Mouse (Mus musculus) forebrain, embryonic 12.5 days (tissue): ENCODE measurements at regions not wholly inside any gene's neighbourhood (a gene's known extent, or its start where the extent isn't known, plus 50 kb on each side); places are given as distances from the start of the nearest gene placed in this dataset.
A peak's percentile ranks its signal among the peaks of the same experiment; 100 is the strongest.
"Not testable (repeated sequence)": the region's sequence is repeated elsewhere in the genome, so short reads cannot be mapped to it uniquely, and the experiment has no call there.

Source experiments
- ATAC-seq: fragments of 200-750 bp; cut with Nextera tagmentation; 2 replicates; pipeline ENCODE4 v1.8.0; 2017; ENCODE audit warnings: moderate TSS enrichment; ENCODE audit not compliant: low FRiP score
- H3K27ac ChIP-seq: fragments of 300-500 bp; sonication (generic); 2 replicates; pipeline ENCODE4 v1.5.1; 2016; ENCODE audit warnings: mild to moderate bottlenecking
- H3K27me3 ChIP-seq: fragments of 300-500 bp; sonication (generic); 2 replicates; pipeline ENCODE4 v1.6.1; 2016; ENCODE audit warnings: mild to moderate bottlenecking
- H3K36me3 ChIP-seq: fragments of 300-500 bp; sonication (generic); replicated peaks from 2 replicates; pipeline ENCODE4 v1.6.1; 2016; ENCODE audit warnings: mild to moderate bottlenecking
- H3K4me1 ChIP-seq: fragments of 300-500 bp; sonication (generic); 2 replicates; pipeline ENCODE4 v1.6.1; 2016
- H3K4me2 ChIP-seq: fragments of 300-500 bp; sonication (generic); 2 replicates; pipeline ENCODE4 v1.6.1; 2016; ENCODE audit warnings: mild to moderate bottlenecking, moderate library complexity
- H3K4me3 ChIP-seq: fragments of 300-500 bp; sonication (generic); replicated peaks from 2 replicates; pipeline ENCODE4 v1.5.1; 2016; ENCODE audit warnings: mild to moderate bottlenecking
- H3K9ac ChIP-seq: fragments of 300-500 bp; sonication (generic); 2 replicates; pipeline ENCODE4 v1.6.1; 2016; ENCODE audit warnings: mild to moderate bottlenecking
- H3K9me3 ChIP-seq: fragments of 300-500 bp; sonication (generic); 2 replicates; pipeline ENCODE4 v1.6.1; 2016
- WGBS: fragments of 180-500 bp; shearing (Covaris S2); methylation state at CpG from one replicate; pipeline ENCODE4 v1.1.7; 2016; 5-methylcytosine and 5-hydroxymethylcytosine counted together

DNA sequence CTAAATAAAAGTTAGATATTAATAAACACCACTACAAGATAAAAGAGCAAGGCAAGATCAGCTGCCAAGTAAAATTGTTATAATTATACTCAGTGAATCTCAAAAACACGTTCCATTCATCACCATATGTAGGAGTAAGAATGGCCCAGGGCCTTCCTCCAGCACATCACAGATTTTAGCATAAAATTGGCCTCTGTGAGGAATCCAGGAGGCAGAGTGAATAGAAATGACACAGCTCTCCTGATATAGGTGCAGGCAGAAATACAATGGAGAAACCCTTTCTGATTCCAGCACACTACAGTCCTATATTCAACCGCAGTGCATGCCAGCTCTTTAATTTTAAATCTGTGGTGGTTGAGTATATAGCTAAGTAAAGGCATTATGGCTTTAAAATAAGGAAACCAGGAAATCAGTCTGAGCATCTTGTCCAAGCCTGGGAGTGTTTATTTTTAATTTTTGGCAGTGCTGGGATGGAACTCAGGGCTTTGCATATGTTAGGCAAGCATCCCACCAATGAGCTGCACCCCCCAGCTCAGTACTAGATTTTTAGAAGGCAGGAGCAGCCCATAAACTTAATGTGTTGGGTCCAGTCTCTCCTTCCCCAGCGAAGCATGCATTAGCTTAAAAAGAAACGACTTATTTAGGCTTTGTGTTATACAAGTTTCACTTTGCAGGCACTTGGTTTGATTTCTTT lies 158.3 kb upstream of the Ptprz1 start:
- Histone ChIP-seq H3K4me1 (peaks cover 11% of the 10 kb centered on the region), H3K9ac (no peak overlapping the region), H3K27me3 (no peaks in the 10 kb centered on the region), H3K36me3 (no peaks in the 10 kb centered on the region), H3K4me3 (no peak overlapping the region), H3K27ac (no peak overlapping the region), H3K9me3 (no peaks in the 10 kb centered on the region), H3K4me2 (no peak overlapping the region)
- no peak for ATAC-seq
- WGBS, result 78% methylated on average over 4 of the region's 4 CpGs

DNA sequence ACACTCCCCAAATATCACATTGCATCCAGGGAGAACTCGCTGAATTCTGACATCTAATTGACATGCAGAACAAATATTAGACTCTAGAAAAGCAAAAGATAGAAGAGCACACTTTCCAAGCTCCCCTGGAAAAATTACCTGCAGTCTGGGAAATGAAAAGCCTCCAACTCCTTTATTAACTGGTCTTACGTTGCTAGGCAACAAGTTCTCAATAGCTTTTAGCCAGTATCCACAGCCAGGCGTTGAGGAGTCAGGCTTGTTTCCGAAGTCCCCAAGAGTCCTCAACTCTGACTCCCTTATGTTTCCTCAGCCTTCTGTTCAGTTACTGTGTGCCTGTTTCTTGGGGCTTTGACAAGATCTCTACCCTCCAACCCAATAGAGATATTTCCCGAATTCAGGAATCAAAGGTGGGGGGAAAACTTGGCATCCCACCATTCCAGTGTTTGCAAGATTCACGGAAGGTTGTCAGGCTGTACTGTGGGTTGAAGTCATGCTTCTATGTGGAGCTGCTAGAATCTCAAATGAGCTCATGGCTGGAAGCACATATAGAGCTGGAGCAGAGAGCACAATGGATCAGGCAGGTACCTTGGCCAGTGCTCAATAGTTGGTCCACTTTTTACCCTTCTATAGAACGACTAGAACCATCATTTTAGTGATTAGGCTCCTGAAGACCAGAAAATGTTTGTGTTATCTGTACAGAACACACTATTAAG lies 159.0 kb upstream of the Ptprz1 start:
- H3K4me1 ChIP-seq, result peaks cover 11% of the 10 kb centered on the region
- WGBS, result 39% methylated on average over 7 of the region's 7 CpGs
- H3K4me2 ChIP-seq, result peak overlapping the region; percentile 4; the same call in 1 of the 2 replicates
- ATAC-seq, result peak; percentile 63
- H3K9me3 ChIP-seq, result no peaks in the 10 kb centered on the region
- H3K27ac ChIP-seq, result no peak overlapping the region
- H3K9ac ChIP-seq, result no peak overlapping the region
- H3K36me3 ChIP-seq, result no peaks in the 10 kb centered on the region
- no peak overlapping the region for H3K4me3 ChIP-seq
- no peaks in the 10 kb centered on the region for H3K27me3 ChIP-seq

DNA sequence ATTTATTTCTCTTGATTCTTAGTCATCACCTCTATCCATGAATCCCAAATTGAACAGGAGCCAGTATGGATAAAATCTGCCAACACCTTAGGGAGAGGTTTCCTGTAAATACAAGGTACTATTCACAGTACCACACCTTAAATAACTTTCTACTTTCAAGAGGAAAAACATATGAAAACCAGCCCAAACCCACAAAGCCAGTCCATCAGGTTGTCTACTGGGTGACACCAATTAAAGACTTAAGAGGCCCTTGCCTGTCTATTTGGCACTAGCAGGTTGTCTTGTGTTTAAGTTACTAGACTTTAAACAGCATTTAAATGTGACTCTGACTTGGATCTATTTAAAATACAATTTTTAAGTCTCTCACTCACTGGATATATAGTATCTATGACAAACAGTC lies 177.1 kb upstream of the Ptprz1 start:
- Histone ChIP-seq H3K27ac (no peak overlapping the region), H3K9ac (no peak overlapping the region), H3K4me3 (no peak overlapping the region), H3K4me2 (no peak overlapping the region), H3K9me3 (no peaks in the 10 kb centered on the region), H3K36me3 (no peaks in the 10 kb centered on the region), H3K4me1 (no peaks in the 10 kb centered on the region), H3K27me3 (no peaks in the 10 kb centered on the region)
- ATAC-seq, result no peak

DNA sequence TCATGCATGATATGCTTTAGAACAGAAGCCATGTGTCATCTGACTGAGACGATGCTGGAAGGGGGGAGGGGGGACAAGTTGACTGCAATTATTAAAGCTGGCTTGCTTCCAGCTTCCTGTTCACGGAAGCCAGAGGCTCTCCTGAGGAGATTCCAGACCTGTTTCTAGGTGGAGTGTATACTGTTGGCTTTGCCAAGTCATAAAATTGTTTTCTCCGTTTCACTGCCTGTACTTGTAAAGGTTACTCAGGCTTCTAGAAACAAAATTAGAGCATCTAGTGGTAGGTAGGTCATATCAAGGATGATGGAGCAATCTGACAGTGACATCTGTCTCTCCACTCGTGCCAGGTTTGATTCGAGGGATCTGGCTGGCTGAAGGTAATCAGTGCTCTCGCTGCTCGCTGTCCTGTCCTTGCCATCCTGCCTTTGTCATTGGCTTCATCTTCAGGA lies 186.6 kb upstream of the Ptprz1 start:
- Histone ChIP-seq H3K4me2 (no peak overlapping the region), H3K4me1 (peaks cover 3% of the 10 kb centered on the region; the same call in 1 of the 2 replicates), H3K9ac (no peak overlapping the region), H3K36me3 (no peaks in the 10 kb centered on the region), H3K4me3 (no peak overlapping the region), H3K27ac (no peak overlapping the region), H3K9me3 (no peaks in the 10 kb centered on the region), H3K27me3 (no peaks in the 10 kb centered on the region)
- WGBS, result 73% methylated on average over 7 of the region's 7 CpGs
- ATAC-seq, result peak; percentile 39; the same call in 1 of the 2 replicates

DNA sequence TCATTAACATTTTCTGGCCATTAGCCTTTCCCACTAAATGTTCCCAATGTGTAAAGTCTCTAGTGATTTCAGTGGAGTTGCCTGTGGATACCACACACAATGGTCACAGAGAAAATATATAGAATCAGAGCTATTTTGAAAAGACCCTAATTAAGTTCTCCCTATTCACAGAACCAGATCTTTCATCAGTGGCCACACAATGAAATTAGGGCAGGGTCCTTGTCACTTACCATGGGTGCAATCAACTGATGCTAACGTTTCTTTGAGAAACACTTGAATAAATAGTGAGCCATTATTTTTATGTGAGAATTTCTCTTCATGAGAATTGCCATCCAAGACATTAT lies 200.7 kb upstream of the Ptprz1 start:
- H3K4me1 ChIP-seq, result peaks cover 12% of the 10 kb centered on the region; the same call in 1 of the 2 replicates
- H3K27ac ChIP-seq, result peak overlapping the region; percentile 83
- no peak overlapping the region for H3K4me3 ChIP-seq
- H3K27me3 ChIP-seq, result no peaks in the 10 kb centered on the region
- H3K9ac ChIP-seq, result no peak overlapping the region
- WGBS, result 13% methylated on average over 1 of the region's 1 CpGs
- peak; percentile 84 for ATAC-seq
- H3K36me3 ChIP-seq, result no peaks in the 10 kb centered on the region
- H3K9me3 ChIP-seq, result no peaks in the 10 kb centered on the region
- no peak overlapping the region for H3K4me2 ChIP-seq

DNA sequence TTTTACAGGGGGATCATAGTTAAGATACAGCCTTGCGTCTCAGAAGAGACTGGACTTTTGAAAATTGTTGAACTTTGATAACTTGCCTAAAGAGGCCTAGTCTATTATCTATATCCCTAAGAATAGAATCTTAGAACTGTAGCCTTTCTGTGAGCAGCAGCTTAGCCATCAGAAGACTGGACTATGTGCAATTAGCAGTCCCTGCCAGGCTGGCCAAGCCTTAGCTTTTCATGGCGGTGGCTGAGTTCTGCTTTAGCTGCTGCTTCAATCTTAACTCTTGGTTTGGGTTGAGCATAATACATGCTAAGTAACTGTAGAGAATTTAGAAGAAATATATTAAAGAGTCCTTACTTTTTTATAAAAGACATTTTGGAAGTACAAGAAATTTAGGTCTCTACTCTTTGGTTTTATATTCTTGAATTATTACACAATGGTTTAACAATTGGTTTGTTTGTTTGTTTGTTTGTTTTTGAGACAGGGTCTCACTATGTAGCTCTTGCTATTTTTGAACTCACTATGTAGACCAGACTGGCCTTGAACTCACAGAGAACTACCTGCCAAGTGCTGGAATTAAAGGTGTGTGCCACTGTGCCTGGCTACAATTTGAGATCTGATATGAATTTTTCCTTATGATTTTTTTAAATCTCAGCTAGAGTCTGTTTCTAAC lies 201.2 kb upstream of the Ptprz1 start:
- H3K4me1 ChIP-seq, result peaks cover 12% of the 10 kb centered on the region; the same call in 1 of the 2 replicates
- no peaks in the 10 kb centered on the region for H3K9me3 ChIP-seq
- no peak overlapping the region for H3K4me2 ChIP-seq
- no peaks in the 10 kb centered on the region for H3K36me3 ChIP-seq
- peak overlapping the region; percentile 83 for H3K27ac ChIP-seq
- no peaks in the 10 kb centered on the region for H3K27me3 ChIP-seq
- ATAC-seq, result peak; percentile 45; the same call in 1 of the 2 replicates
- 26% methylated on average over 2 of the region's 2 CpGs for WGBS
- no peak overlapping the region for H3K4me3 ChIP-seq
- H3K9ac ChIP-seq, result no peak overlapping the region

DNA sequence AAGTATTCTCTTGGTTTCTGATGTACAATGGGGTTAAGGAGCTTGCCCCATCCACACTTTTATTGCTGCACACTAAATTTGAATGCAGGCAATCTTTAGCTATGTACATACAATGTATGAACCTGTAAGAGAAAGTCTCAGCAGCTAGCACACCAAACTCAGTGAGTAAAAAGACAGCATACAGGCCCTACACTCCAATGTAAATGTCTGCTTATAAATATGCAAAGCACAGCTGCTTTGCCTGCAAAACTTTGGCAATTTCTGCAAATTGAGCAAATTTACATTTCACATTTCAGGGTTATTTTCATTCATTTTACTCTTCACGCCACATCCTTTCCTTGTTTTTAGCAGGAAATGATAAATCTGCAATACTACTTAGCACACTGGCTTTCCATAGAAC lies 203.8 kb upstream of the Ptprz1 start:
- Histone ChIP-seq H3K4me3 (no peak overlapping the region), H3K4me2 (no peak overlapping the region), H3K27me3 (no peaks in the 10 kb centered on the region), H3K9ac (no peak overlapping the region), H3K27ac (0 out of 2 replicates have a peak overlapping the region, but pooled peaks have one; percentile 47), H3K4me1 (peaks cover 12% of the 10 kb centered on the region; the same call in 1 of the 2 replicates), H3K36me3 (no peaks in the 10 kb centered on the region), H3K9me3 (no peaks in the 10 kb centered on the region)
- no peak for ATAC-seq
- 73% methylated on average over 1 of the region's 1 CpGs for WGBS

DNA sequence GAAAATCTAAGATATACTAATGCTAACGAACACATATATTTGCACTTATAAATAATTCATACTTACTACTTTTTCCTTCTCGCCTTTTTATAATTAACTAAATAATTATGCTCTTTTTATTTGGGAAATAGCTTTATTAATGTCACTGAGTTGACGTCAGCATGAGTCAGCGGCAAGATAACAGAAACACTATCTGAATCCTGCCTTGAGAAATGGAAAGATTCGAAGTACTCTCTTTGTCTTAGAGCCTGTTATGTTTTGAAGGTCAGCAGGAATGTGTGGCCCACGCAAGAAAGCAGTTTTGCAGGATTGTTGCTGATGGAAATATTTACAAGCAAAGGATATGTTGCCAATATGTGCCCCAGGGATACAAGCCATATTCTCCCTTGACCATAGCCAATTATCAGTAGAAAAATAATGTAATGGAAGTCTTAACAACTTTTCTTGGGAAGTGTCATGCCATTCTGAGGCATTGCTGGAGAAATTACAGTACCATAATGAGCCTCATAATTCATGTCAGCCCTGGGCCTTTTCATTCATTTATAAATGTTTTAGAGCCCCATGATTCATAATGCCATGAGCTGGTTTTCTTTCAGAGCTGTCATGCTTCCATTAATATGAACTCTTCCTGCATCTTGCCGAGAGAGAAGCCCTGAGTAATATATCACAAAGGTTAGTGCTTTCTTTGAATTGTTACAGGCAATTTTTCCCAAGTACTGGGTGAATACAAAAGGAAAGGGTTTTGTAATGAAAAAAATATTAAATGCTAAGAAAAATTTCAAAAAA lies 206.9 kb upstream of the Ptprz1 start:
- H3K4me3 ChIP-seq, result no peak overlapping the region
- no peaks in the 10 kb centered on the region for H3K9me3 ChIP-seq
- H3K4me1 ChIP-seq, result peaks cover 10% of the 10 kb centered on the region; the same call in 1 of the 2 replicates
- H3K27me3 ChIP-seq, result no peaks in the 10 kb centered on the region
- 77% methylated on average over 7 of the region's 7 CpGs for WGBS
- H3K36me3 ChIP-seq, result no peaks in the 10 kb centered on the region
- no peak for ATAC-seq
- H3K4me2 ChIP-seq, result no peak overlapping the region
- no peak overlapping the region for H3K9ac ChIP-seq
- H3K27ac ChIP-seq, result no peak overlapping the region

DNA sequence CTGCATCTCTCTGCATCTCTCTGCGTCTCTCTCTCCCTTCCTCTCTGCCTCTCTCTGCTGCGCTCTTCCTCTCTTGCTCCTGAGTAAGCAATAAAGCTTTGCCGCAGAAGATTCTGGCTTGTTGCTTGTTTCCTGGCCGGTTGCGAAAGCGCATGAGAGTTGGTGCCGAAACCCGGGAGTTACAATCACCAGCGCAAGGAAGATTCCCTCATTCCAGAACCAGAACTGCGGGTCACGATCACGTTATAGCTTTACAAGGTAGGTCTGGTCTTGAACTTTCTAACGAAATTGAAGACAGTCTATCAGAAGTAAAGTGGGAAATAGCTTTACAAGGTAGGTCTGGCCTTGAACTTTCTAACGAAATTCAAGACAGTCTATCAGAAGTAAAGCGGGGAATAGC lies 217.9 kb upstream of the Ptprz1 start:
- H3K4me1 ChIP-seq, H3K4me2 ChIP-seq, H3K36me3 ChIP-seq, H3K9me3 ChIP-seq, H3K27me3 ChIP-seq, H3K27ac ChIP-seq, H3K4me3 ChIP-seq, ATAC-seq, H3K9ac ChIP-seq: not testable (repeated sequence)
- WGBS, result 95% methylated on average over 15 of the region's 15 CpGs

DNA sequence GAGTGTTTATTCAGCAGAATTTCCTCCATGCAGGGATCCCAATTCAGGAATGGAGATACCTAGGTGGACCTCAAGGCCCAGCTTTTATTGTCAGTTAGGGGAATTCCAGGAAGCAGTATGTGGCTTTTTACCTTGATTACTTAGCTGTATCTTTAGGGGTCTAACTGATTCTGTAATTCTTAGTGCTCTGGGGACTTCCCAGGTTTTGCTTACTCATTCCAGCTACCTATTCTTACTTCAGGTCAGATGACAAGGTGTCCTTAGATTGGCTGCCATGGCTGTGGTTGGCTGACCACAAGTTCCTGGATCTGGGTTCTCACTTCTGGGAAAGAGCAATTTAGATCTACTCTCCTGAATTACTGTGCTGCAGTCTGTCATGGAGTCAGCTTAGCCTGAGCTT lies 235.2 kb upstream of the Ptprz1 start:
- H3K27ac ChIP-seq, result no peak overlapping the region
- ATAC-seq, result no peak
- no peak overlapping the region for H3K9ac ChIP-seq
- H3K4me1 ChIP-seq, result 0 out of 2 replicates have a peak, but pooled peaks cover under 1% of the 10 kb centered on the region
- no peaks in the 10 kb centered on the region for H3K27me3 ChIP-seq
- H3K9me3 ChIP-seq, result no peaks in the 10 kb centered on the region
- H3K36me3 ChIP-seq, result no peaks in the 10 kb centered on the region
- H3K4me3 ChIP-seq, result no peak overlapping the region
- no peak overlapping the region for H3K4me2 ChIP-seq

DNA sequence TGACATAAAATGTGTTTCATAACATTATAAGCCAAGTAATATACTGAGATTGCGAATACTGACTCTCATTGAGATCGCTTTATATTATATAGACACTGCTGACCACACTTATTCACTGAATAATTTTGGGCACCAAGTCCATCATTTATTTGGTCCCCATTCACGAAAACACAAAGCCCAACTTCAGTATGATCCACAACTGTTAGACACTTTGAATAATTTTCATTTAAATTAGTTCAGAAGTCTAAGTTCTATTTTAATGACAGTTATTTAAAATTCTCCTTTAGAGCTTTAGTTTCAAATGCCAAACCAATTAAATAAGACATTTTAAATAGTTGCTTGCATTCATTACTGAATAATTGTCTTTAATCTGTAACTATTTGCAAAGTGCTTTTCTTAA lies 240.2 kb upstream of the Ptprz1 start:
- no peak for ATAC-seq
- H3K9ac ChIP-seq, result no peak overlapping the region
- no peak overlapping the region for H3K4me2 ChIP-seq
- no peak overlapping the region for H3K4me3 ChIP-seq
- WGBS, result 65% methylated on average over 3 of the region's 3 CpGs
- H3K9me3 ChIP-seq, result no peaks in the 10 kb centered on the region
- no peak overlapping the region for H3K27ac ChIP-seq
- H3K4me1 ChIP-seq, result peaks cover 7% of the 10 kb centered on the region; the same call in 1 of the 2 replicates
- no peaks in the 10 kb centered on the region for H3K36me3 ChIP-seq
- no peaks in the 10 kb centered on the region for H3K27me3 ChIP-seq

DNA sequence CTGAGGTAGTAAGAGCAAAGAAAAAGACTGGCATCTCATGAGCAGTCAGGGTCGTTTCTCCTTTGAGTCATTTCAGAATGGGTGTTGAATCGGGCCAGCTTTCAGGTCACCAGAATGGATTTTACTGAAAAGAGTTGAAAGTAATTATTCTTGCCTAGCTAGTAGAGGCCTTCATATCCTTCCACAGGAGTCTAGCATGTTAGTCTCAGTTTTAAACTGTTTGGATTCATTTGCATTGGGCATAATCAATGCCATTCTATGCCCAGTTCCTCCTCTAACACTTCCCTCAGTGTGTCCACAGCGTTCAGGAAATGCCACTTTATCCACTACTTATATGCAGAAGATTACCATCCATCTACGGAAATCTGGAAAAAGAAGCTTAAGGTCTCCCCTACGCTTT lies 240.6 kb upstream of the Ptprz1 start:
- H3K9ac ChIP-seq, result no peak overlapping the region
- no peaks in the 10 kb centered on the region for H3K27me3 ChIP-seq
- H3K4me1 ChIP-seq, result peaks cover 7% of the 10 kb centered on the region; the same call in 1 of the 2 replicates
- H3K4me2 ChIP-seq, result no peak overlapping the region
- no peaks in the 10 kb centered on the region for H3K9me3 ChIP-seq
- ATAC-seq, result 0 out of 2 replicates have a peak, but pooled peaks have one; percentile 11
- 52% methylated on average over 5 of the region's 5 CpGs for WGBS
- no peak overlapping the region for H3K4me3 ChIP-seq
- H3K36me3 ChIP-seq, result no peaks in the 10 kb centered on the region
- H3K27ac ChIP-seq, result no peak overlapping the region
